Mouse (Mus musculus) monocyte, adult 59 days (primary cell): ENCODE data around the gene Xab2. TPM values are rescaled to one million over a fixed set of nuclear protein-coding genes. Genes with fewer than 3 reads are reported as not detected.

Experiments used
- total RNA-seq, 2 experiments: library from RNA; stranded (reverse); gene quantifications; one replicate each; pipeline ENCODE4 v1.2.4; 2023

The Xab2 gene
- total RNA-seq, result 10 to 100 TPM; 61.5 to 63.3 TPM

DNA sequence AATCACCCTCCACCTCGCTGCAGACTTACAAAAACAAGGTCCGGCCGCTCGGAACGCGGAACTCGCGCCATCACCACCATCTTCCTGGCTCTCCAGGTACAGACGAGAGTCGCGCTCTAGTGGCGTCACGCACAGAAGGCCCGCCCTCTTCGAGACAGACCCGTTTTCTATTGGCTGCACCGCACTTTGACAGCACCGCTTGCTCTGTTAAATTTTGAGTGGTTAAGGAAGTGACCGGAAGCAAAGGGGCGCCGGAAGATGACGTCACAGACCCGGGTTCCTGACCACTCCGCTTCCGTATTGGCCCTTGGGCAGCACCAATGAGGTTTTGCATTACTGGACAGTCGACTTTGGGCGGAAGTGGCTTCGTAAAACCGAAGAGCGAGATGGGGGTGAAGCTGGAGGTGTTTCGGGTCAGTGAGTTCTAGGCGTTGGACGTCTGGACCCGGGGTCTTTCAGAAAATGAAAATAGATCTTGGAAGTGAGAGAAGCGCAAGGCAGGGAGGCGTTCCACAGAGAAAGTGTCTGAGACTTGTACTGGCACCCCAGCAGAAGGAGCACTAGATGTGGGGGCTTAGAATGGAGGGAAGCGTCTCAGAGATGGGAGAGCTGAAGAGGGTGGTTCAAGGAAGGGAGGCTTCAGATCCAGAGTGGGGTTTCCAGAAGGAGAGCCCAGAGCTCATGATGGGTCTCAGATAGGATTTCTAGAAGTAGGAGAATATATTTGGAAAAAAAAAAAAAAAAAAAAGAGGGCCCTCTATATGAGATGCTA, at the start of gene Xab2, which contains the start of gene Pet100:
Gene Xab2, minus strand, starts transcription at position 118 of the 772 bp plus-strand sequence.
Gene Pet100, plus strand, starts transcription at position 350 of the 772 bp plus-strand sequence.

DNA sequence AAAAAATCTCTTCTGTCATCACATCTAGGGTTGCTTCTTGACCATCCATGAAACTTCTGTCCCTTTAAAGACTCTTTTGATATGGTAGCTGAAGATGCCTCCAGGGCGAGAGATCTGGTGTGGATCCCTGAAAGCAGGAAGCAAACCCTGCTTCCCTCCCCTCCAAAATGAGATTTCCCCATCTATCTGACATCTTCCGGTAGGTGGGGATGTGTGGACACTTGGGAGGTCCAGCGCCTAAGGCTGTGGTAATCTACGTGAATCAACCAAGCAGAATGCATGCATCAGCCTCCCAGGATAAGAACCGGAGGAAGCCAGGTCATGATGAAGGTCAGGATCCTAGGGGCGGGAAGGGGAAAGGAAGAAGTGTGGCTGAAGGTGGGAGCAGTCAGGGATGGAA, 44.4 kb upstream of the Xab2 start, which contains the start of gene Mcemp1:
Gene Mcemp1, plus strand, starts transcription at position 248 of the 400 bp plus-strand sequence.

DNA sequence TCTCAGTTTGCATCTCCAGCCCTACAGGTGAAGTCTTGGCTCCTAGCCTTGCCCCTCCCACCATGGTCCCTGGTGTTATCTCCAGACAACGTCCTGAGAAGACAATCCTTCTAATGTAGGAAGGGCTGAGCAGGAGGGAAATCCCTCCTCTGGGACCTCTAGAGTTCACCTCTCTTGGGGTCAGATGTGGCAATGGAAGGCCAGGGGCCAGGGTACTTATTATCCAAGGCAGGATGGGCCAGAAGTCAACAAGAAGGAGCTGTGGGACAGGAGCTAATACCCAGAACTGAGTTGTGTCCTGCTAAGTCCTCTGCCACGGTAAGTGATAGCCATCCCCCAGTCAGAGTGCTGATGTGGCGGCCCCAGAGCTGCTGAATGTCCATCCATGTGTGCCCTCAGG, 34.4 kb upstream of the Xab2 start, which contains the start of gene Retn:
Gene Retn, plus strand, starts transcription at position 245 of the 400 bp plus-strand sequence.

DNA sequence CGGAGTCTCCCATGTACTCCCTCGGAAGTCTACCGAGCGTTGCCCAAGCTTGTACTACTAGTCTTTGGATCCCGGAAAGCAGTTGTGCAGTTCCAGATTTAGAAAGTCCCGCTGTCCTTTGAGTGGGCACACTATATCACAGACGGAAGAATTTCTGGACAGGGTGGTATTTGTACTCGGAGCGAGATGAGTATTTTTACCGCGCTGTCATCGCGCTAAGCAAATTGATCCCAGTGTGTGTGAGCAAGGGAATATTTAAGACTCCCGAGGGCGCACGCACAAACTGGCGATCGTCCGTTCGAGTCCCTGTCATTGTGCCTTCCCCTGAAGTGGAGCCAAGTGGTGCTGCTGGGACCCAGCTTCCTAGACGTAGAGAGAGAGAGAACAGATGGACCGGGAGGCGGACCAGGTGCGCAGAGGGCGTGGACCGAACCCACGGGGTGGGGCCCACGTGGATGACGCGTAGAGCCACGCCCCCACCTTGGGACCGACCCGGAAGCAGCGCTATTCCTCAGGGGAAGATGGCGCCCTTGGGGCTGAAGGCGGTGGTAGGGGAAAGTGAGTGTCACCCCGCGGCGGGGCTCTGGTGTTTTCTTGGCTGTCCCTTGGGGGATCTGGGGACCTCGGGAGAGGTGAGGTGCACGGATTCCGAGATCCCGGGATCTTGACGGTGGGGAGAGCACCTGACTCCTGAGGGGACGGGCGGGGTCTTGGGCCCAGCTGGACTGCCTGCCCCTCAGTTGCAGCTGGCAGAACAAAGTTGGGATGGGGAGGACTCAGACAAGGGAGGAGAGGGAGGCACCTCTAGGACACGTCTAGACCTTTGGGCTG, 9.7 kb upstream of the Xab2 start, which contains the start of gene Stxbp2:
Gene Stxbp2, plus strand, starts transcription at position 309 of the 831 bp plus-strand sequence.

DNA sequence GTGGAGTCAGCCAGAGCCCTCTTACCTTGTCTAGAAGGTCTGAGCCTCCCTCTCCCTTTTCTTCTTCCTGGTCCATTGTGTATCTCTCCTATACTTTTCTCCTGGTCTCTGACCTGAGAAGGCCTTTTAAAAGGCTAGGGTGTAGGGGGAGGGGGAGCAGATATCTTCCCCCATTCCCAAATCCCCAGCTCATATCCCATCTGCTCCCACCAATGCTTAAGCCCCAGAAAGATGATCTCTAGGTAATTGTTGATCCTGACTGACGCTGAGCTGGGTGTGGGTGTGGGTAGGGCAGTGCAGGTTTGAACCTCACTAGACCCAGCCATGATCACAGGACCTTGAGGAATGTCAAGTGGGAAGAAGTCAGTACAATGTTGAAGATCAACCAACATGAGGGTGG, 4.3 kb upstream of the Xab2 start, which contains the start of gene Pcp2:
Gene Pcp2, minus strand, starts transcription at position 101 of the 400 bp plus-strand sequence.

DNA sequence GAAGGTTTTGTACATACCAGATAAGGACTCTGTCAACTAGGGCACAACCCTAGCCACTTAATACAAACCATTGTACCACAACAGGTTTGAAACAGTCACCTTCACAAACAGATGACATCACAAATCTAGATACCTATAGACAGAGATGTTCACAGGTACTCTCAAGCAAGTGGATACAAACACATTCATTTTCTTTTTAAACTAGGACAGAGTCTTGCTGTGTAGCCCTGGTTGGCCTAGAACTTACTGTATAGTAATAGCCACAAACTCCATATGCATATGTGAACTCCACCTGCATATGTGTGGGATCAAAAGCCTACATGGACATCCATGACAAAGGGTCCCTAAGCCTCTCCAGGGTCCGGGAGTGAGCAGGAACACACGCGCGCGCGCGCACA, 34.1 kb downstream of the Xab2 start, which contains the start of gene Camsap3:
Gene Camsap3, plus strand, starts transcription at position 301 of the 398 bp plus-strand sequence.

DNA sequence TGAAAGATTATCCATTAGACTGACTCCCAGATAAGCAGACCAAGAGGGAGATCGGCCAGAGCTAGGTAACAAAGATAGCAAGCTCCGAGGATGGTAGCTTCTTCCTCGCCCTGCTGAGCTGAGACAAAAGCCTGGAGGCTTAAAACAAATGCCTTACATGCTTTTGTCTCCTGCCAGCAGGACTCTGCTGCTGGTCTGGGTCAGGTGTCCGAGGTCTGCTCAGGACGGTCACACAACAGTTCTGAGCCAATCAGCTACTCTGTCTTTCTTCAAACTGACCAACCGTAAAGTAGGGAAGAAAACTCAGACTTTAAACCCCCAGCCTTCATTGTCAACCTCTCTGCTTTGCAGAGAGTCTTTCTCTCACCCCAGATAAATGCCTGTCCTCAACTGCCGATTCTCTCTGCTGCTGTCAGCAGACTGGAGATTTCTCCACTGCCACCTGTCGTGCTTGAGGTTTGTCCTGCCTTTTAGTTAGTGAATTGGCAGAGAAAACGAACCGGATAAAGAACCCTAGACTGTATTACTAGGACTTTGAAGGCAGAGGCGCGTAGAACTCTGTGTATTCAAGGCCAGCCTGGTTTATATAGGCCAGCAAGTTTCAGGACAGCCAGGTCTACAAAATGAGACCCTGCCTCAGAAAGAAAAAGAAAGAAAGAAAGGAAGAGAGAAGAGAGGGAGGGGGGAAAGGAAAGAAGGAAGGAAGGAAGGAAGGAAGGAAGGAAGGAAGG, 53.3 kb downstream of the Xab2 start, which contains the start of gene C330021F23Rik:
Gene C330021F23Rik, plus strand, starts transcription at position 350 of the 731 bp plus-strand sequence.

Other genes with a start within 250 kb of the Xab2 start
- gene Arhgef18, start 228.3 kb downstream of the Xab2 start, total RNA-seq, result 10 to 100 TPM; 79.7 to 86.1 TPM
- gene Pex11g, start 153.6 kb downstream of the Xab2 start, total RNA-seq, result 1 to 10 TPM in 1 of 2 experiments, under 1 TPM in 1; 0.81 to 1.1 TPM
- gene Tex45, start 150.5 kb downstream of the Xab2 start, total RNA-seq, result under 1 TPM; 0.63 to 0.70 TPM
- 1 to 10 TPM; 8.4 to 8.7 TPM for gene Zfp358, start 128.2 kb downstream of the Xab2 start, total RNA-seq
- 10 to 100 TPM; 65.5 to 69.3 TPM for gene Mcoln1, start 120.9 kb downstream of the Xab2 start, total RNA-seq
- 10 to 100 TPM; 42.9 to 43.1 TPM for gene Pnpla6, start 105.9 kb downstream of the Xab2 start, total RNA-seq
- gene C330021F23Rik, start 53.3 kb downstream of the Xab2 start, total RNA-seq, result not detected
- not detected for gene Camsap3, start 34.0 kb downstream of the Xab2 start, total RNA-seq
- 10 to 100 TPM; 79.3 to 83.8 TPM for gene Pet100, start 232 bp upstream of the Xab2 start, total RNA-seq
- gene Pcp2, start 4.2 kb upstream of the Xab2 start, total RNA-seq, result not detected
- 100 to 1,000 TPM; 245 to 265 TPM for gene Stxbp2, start 9.6 kb upstream of the Xab2 start, total RNA-seq
- gene Retn, start 34.5 kb upstream of the Xab2 start, total RNA-seq, result not detected
- gene Mcemp1, start 44.4 kb upstream of the Xab2 start, total RNA-seq, result 10 to 100 TPM; 86.1 to 99.6 TPM
- gene Fcor, start 51.0 kb upstream of the Xab2 start, total RNA-seq, result 1 to 10 TPM; 3.6 to 6.1 TPM
- gene Trappc5, start 55.0 kb upstream of the Xab2 start, total RNA-seq, result 10 to 100 TPM; 17.4 to 18.4 TPM
- 1 to 10 TPM in 1 of 2 experiments, under 1 TPM in 1; 0.61 to 1.9 TPM for gene Fcer2a, start 72.9 kb upstream of the Xab2 start, total RNA-seq
- gene Clec4g, start 99.3 kb upstream of the Xab2 start, total RNA-seq, result 1 to 10 TPM in 1 of 2 experiments, under 1 TPM in 1; 0.79 to 1.0 TPM
- 100 to 1,000 TPM in 1 of 2 experiments, 10 to 100 TPM in 1; 87.7 to 109 TPM for gene Cd209a, start 127.7 kb upstream of the Xab2 start, total RNA-seq
- gene Cd209e, start 233.0 kb upstream of the Xab2 start, total RNA-seq, result 1 to 10 TPM in 1 of 2 experiments, under 1 TPM in 1; 0.71 to 1.9 TPM